Mouse (Mus musculus): Measurements from ENCODE around the gene Icam1. TPM values are rescaled to one million over a fixed set of nuclear protein-coding genes. Genes with fewer than 3 reads are reported as not detected.
"Not testable (repeated sequence)": the region's sequence is repeated elsewhere in the genome, so short reads cannot be mapped to it uniquely, and the experiment has no call there.

Icam1 gene
- polyA plus RNA-seq, 1 experiment from 2014 or later: 76.2 TPM

- Histone ChIP-seq H3K4me1 (replicated peaks; ENCODE audit: control insufficient read depth, insufficient read depth, low read length) (no peaks in the 10 kb centered on the region), H3K4me2 (ENCODE audit: low read depth, low read length) (no peak overlapping the region), H3K9ac (ENCODE audit: low read length) (no peak overlapping the region), H3K27me3 (ENCODE audit: control insufficient read depth, insufficient read depth, low read depth, low read length) (peaks cover 8% of the 10 kb centered on the region), H3K9me3 (ENCODE audit: control insufficient read depth, low read length) (no peaks in the 10 kb centered on the region), H3K4me3 (ENCODE audit: low read length) (no peak overlapping the region), H3K36me3 (ENCODE audit: control insufficient read depth, insufficient read depth, low read length) (no peaks in the 10 kb centered on the region), H3K27ac (ENCODE audit: low read length) (no peak overlapping the region)
- 77% methylated on average over 4 of the region's 4 CpGs for WGBS
- no peak for ATAC-seq (ENCODE audit: low read depth)
Measured at GRCm38 (mm10) chr9:21043563-21043962, 27.8 kb downstream of the Icam1 start.

- H3K4me1 ChIP-seq (replicated peaks; ENCODE audit: control insufficient read depth, insufficient read depth, low read length); H3K27ac ChIP-seq (ENCODE audit: low read length); H3K27me3 ChIP-seq (ENCODE audit: control insufficient read depth, insufficient read depth, low read depth, low read length); ATAC-seq (ENCODE audit: low read depth); H3K4me3 ChIP-seq (ENCODE audit: low read length); H3K4me2 ChIP-seq (ENCODE audit: low read depth, low read length); H3K9ac ChIP-seq (ENCODE audit: low read length); H3K9me3 ChIP-seq (ENCODE audit: control insufficient read depth, low read length); H3K36me3 ChIP-seq (ENCODE audit: control insufficient read depth, insufficient read depth, low read length): not testable (repeated sequence)
- WGBS: 36% methylated on average over 1 of the region's 1 CpGs
Measured at GRCm38 (mm10) chr9:21044785-21045184, 29.0 kb downstream of the Icam1 start.

- H3K36me3 ChIP-seq (ENCODE audit: control insufficient read depth, insufficient read depth, low read length): no peaks in the 10 kb centered on the region
Measured at GRCm38 (mm10) chr9:21045235-21045634, 29.4 kb downstream of the Icam1 start.

GRCm38 (mm10) chr9:21051578-21051977, 35.8 kb downstream of the Icam1 start:
- Histone ChIP-seq H3K9me3 (ENCODE audit: control insufficient read depth, low read length) (no peaks in the 10 kb centered on the region), H3K4me2 (ENCODE audit: low read depth, low read length) (no peak overlapping the region), H3K4me1 (replicated peaks; ENCODE audit: control insufficient read depth, insufficient read depth, low read length) (no peaks in the 10 kb centered on the region), H3K27me3 (ENCODE audit: control insufficient read depth, insufficient read depth, low read depth, low read length) (no peaks in the 10 kb centered on the region), H3K9ac (ENCODE audit: low read length) (no peak overlapping the region), H3K4me3 (ENCODE audit: low read length) (no peak overlapping the region), H3K27ac (ENCODE audit: low read length) (no peak overlapping the region), H3K36me3 (ENCODE audit: control insufficient read depth, insufficient read depth, low read length) (no peaks in the 10 kb centered on the region)
- 48% methylated on average over 10 of the region's 10 CpGs for WGBS
- no peak for ATAC-seq (ENCODE audit: low read depth)

More at GRCm38 (mm10) chr9:21045235-21045634, 29.4 kb downstream of the Icam1 start:
- H3K27ac ChIP-seq (ENCODE audit: low read length): no peak overlapping the region
- H3K9me3 ChIP-seq (ENCODE audit: control insufficient read depth, low read length): no peaks in the 10 kb centered on the region
- H3K27me3 ChIP-seq (ENCODE audit: control insufficient read depth, insufficient read depth, low read depth, low read length): peaks cover 2% of the 10 kb centered on the region; the same call in 1 of the 2 replicates
- no peak for ATAC-seq (ENCODE audit: low read depth)
- H3K4me1 ChIP-seq (replicated peaks; ENCODE audit: control insufficient read depth, insufficient read depth, low read length): no peaks in the 10 kb centered on the region
- no peak overlapping the region for H3K4me2 ChIP-seq (ENCODE audit: low read depth, low read length)
- no peak overlapping the region for H3K9ac ChIP-seq (ENCODE audit: low read length)
- no peak overlapping the region for H3K4me3 ChIP-seq (ENCODE audit: low read length)
- 66% methylated on average over 3 of the region's 3 CpGs for WGBS

DNA sequence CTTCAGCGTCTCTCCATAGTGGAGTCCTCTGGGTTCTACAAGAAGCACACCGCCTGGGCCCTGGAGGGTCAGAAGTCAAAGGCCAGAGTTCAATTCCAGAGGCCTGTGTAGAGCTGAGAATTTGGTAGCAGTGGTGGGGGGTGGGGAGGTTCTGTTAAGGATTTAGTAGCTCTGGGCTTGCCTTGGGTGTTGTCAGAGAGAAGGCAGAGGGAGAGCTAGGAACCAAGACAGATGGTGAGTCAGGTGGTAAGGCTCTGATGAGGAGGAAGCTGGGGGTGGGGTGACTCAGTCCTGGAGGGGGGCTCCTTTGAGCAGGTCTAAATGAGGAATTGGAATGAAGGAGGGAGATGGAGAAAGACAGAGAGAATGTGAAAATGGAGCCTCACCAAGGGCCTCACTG, 47.1 kb downstream of the Icam1 start:
- no peak overlapping the region for H3K4me2 ChIP-seq (ENCODE audit: low read depth, low read length)
- H3K9ac ChIP-seq (ENCODE audit: low read length): no peak overlapping the region
- H3K4me3 ChIP-seq (ENCODE audit: low read length): no peak overlapping the region
- H3K4me1 ChIP-seq (replicated peaks; ENCODE audit: control insufficient read depth, insufficient read depth, low read length): no peaks in the 10 kb centered on the region
- ATAC-seq (ENCODE audit: low read depth): no peak
- H3K36me3 ChIP-seq (ENCODE audit: control insufficient read depth, insufficient read depth, low read length): peaks cover 12% of the 10 kb centered on the region
- no peaks in the 10 kb centered on the region for H3K27me3 ChIP-seq (ENCODE audit: control insufficient read depth, insufficient read depth, low read depth, low read length)
- H3K27ac ChIP-seq (ENCODE audit: low read length): no peak overlapping the region
- no peaks in the 10 kb centered on the region for H3K9me3 ChIP-seq (ENCODE audit: control insufficient read depth, low read length)
- 87% methylated on average over 2 of the region's 2 CpGs for WGBS

- Histone ChIP-seq H3K4me1 (replicated peaks; ENCODE audit: control insufficient read depth, insufficient read depth, low read length) (no peaks in the 10 kb centered on the region; the same call in none of the 2 replicates), H3K9ac (ENCODE audit: low read length) (no peak within 1 kb of the TSS), H3K27ac (ENCODE audit: low read length) (no peak within 1 kb of the TSS), H3K27me3 (ENCODE audit: control insufficient read depth, insufficient read depth, low read depth, low read length) (no peaks in the 10 kb centered on the region), H3K4me3 (ENCODE audit: low read length) (no peak within 1 kb of the TSS), H3K36me3 (ENCODE audit: control insufficient read depth, insufficient read depth, low read length) (peaks cover 12% of the 10 kb centered on the region), H3K4me2 (ENCODE audit: low read depth, low read length) (no peak within 1 kb of the TSS), H3K9me3 (ENCODE audit: control insufficient read depth, low read length) (no peaks in the 10 kb centered on the region)
- no peak for ATAC-seq (ENCODE audit: low read depth)
- 79% methylated on average over 27 of the region's 27 CpGs for WGBS
Measured at GRCm38 (mm10) chr9:21067006-21067684, 51.4 kb downstream of the Icam1 start, which contains the start of gene Zglp1. Zglp1 (minus strand) TSS chr9:21067093.

DNA sequence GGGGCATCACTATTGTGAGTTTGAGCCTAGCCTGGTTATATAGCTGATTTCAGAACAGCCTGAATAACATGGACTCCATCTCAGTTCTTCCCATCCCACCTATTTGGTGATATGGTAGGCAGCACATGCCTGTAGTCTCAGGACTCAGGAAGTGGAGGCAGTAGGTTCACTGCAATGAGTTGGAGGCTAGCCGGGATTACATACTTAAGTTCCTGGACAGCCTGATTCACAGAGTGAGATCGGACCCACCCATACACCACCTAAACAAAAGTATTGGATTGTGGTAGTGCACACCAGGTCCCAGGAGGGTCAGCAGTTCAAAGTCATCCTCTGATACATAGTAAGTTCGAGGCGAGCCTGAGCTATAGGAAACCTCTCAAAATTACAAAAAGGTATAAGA, 56.9 kb downstream of the Icam1 start:
- Histone ChIP-seq H3K4me1 (replicated peaks; ENCODE audit: control insufficient read depth, insufficient read depth, low read length) (peaks cover 7% of the 10 kb centered on the region), H3K4me3 (ENCODE audit: low read length) (peak overlapping the region; percentile 68), H3K27me3 (ENCODE audit: control insufficient read depth, insufficient read depth, low read depth, low read length) (no peaks in the 10 kb centered on the region), H3K4me2 (ENCODE audit: low read depth, low read length) (peak overlapping the region; percentile 78), H3K27ac (ENCODE audit: low read length) (no peak overlapping the region), H3K36me3 (ENCODE audit: control insufficient read depth, insufficient read depth, low read length) (peaks cover 24% of the 10 kb centered on the region), H3K9me3 (ENCODE audit: control insufficient read depth, low read length) (no peaks in the 10 kb centered on the region), H3K9ac (ENCODE audit: low read length) (peak overlapping the region; percentile 78)
- 6% methylated on average over 4 of the region's 4 CpGs for WGBS
- ATAC-seq (ENCODE audit: low read depth): peak; percentile 2; the same call in 1 of the 2 replicates

DNA sequence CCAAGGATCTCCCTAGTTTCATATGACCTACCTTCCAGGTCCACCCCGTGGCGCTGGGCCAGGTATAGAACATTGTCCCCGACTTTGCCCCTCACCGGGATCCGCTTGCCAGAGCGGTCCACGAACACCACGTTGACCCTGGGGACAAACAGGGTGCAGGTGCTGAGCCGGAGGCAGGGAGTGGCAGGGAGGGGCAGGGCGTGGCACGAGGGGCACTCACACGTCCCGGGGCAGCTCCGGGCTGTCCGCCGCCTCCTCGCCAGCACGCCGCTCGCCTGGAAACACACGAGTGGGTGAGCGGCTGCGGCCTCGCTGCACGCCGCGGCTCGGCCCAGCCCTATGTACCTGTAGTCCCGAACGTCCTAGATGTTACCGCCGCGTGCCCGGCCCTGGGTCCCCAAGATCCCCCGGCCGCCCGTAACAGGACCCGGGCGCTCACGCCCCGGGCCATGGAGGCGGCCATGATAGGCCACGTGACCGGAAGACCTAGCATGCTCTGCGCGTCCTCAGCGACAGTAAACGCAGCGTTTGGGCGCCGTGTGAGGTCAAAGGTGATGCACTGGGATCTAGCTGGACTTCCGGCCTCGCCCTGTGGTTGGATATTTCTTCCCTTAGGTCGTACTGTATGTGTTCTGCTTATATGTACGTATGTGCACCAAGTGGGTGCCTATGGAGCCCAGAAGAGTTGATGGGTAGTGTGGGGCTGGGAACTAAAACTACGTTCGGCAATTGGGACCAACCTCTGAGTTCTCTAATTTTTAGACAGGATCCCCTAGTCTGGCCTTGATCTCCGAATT, 57.5 kb downstream of the Icam1 start, which contains the start of the genes Gm49373 and Fdx1l:
TSS of gene Gm49373 (minus strand) at position 53 of the 797 bp plus-strand sequence.
TSS of gene Fdx1l (minus strand) at position 571 of the 797 bp plus-strand sequence.
- Histone ChIP-seq H3K4me2 (ENCODE audit: low read depth, low read length) (peak within 1 kb of the TSS; percentile 78), H3K4me3 (ENCODE audit: low read length) (peak within 1 kb of the TSS; percentile 68), H3K27me3 (ENCODE audit: control insufficient read depth, insufficient read depth, low read depth, low read length) (no peaks in the 10 kb centered on the region), H3K27ac (ENCODE audit: low read length) (peak within 1 kb of the TSS; percentile 62), H3K9ac (ENCODE audit: low read length) (peak within 1 kb of the TSS; percentile 78), H3K9me3 (ENCODE audit: control insufficient read depth, low read length) (no peaks in the 10 kb centered on the region), H3K4me1 (replicated peaks; ENCODE audit: control insufficient read depth, insufficient read depth, low read length) (peaks cover 7% of the 10 kb centered on the region), H3K36me3 (ENCODE audit: control insufficient read depth, insufficient read depth, low read length) (peaks cover 28% of the 10 kb centered on the region)
- ATAC-seq (ENCODE audit: low read depth): peak; percentile 95
- WGBS: 2% methylated on average over 58 of the region's 58 CpGs

- no peaks in the 10 kb centered on the region for H3K27me3 ChIP-seq (ENCODE audit: control insufficient read depth, insufficient read depth, low read depth, low read length)
- H3K4me2 ChIP-seq (ENCODE audit: low read depth, low read length): 0 out of 2 replicates have a peak overlapping the region, but pooled peaks have one; percentile 78
- no peak for ATAC-seq (ENCODE audit: low read depth)
- 82% methylated on average over 1 of the region's 1 CpGs for WGBS
- no peak overlapping the region for H3K9ac ChIP-seq (ENCODE audit: low read length)
- H3K4me1 ChIP-seq (replicated peaks; ENCODE audit: control insufficient read depth, insufficient read depth, low read length): peaks cover 7% of the 10 kb centered on the region
- H3K27ac ChIP-seq (ENCODE audit: low read length): peak overlapping the region; percentile 62; the same call in 1 of the 2 replicates
- H3K36me3 ChIP-seq (ENCODE audit: control insufficient read depth, insufficient read depth, low read length): peaks cover 37% of the 10 kb centered on the region
- H3K4me3 ChIP-seq (ENCODE audit: low read length): no peak overlapping the region
- no peaks in the 10 kb centered on the region for H3K9me3 ChIP-seq (ENCODE audit: control insufficient read depth, low read length)
Measured at GRCm38 (mm10) chr9:21074173-21074572, 58.4 kb downstream of the Icam1 start.
